Mouse (Mus musculus) cortical plate, adult 2 months (tissue): ENCODE data around the gene Prkce.

Experiments used
- CTCF ChIP-seq: fragments of 200-500 bp; IDR thresholded peaks from 2 replicates; pipeline ENCODE4 v1.5.1; 2011; ENCODE audit warnings: mild to moderate bottlenecking, control low read depth, low read length; ENCODE audit not compliant: insufficient read depth; ENCODE audit errors: extremely low read depth
- POLR2A ChIP-seq: fragments of 200-500 bp; IDR thresholded peaks from 2 replicates; pipeline ENCODE4 v1.6.1; 2011; ENCODE audit warnings: mild to moderate bottlenecking, low read length, control low read depth; ENCODE audit not compliant: insufficient read depth; ENCODE audit errors: extremely low read depth

GRCm38 (mm10) chr17:86518604-86519003 lies 351.0 kb downstream of the Prkce start:
- no peak for TF ChIP-seq CTCF
- TF ChIP-seq POLR2A = no peak
